Mouse (Mus musculus): ENCODE measurements around the gene Pan2. TPM values are rescaled to one million over a fixed set of nuclear protein-coding genes. Genes with fewer than 3 reads are reported as not detected.

The Pan2 gene
- 11.9 and 14.3 TPM in 2 replicates for polyA plus RNA-seq (2015; fragmentation: Nextera tagmentation; extraction: Ambion mirVana)

GRCm38 (mm10) chr10:128303126-128304021, at the start of gene Pan2:
Gene Pan2, plus strand, starts transcription at chr10:128303335.

GRCm38 (mm10) chr10:128253677-128254255, 49.4 kb upstream of the Pan2 start, which contains the start of gene Apon:
Gene Apon, plus strand, starts transcription at chr10:128254096.

GRCm38 (mm10) chr10:128268371-128268770, 34.8 kb upstream of the Pan2 start, which contains the start of gene Apof:
Gene Apof, plus strand, starts transcription at chr10:128268671.

GRCm38 (mm10) chr10:128270287-128270841, 32.8 kb upstream of the Pan2 start, which contains the start of gene Stat2:
Gene Stat2, plus strand, starts transcription at chr10:128270559.

GRCm38 (mm10) chr10:128298702-128299171, 4.4 kb upstream of the Pan2 start, which contains the start of gene Il23a:
Gene Il23a, minus strand, starts transcription at chr10:128298752.

GRCm38 (mm10) chr10:128322141-128323108, 19.3 kb downstream of the Pan2 start, which contains the start of gene Cnpy2:
Gene Cnpy2, plus strand, starts transcription at chr10:128322459.

GRCm38 (mm10) chr10:128337306-128338181, 34.4 kb downstream of the Pan2 start, which contains the start of gene Cs:
Gene Cs, plus strand, starts transcription at chr10:128337734.

GRCm38 (mm10) chr10:128368402-128369217, 65.5 kb downstream of the Pan2 start, which contains the start of gene Coq10a:
Gene Coq10a, minus strand, starts transcription at chr10:128368997.

Other genes starting within 250 kb of the Pan2 start
- 362 and 422 TPM in 2 replicates for gene Ptges3, start 244.4 kb upstream of the Pan2 start, polyA plus RNA-seq (2015; fragmentation: Nextera tagmentation; extraction: Ambion mirVana)
- gene Atp5b, start 220.1 kb upstream of the Pan2 start, polyA plus RNA-seq (2015; fragmentation: Nextera tagmentation; extraction: Ambion mirVana) = 2,307 and 2,329 TPM in 2 replicates
- 10.3 and 11.0 TPM in 2 replicates for gene Baz2a, start 211.8 kb upstream of the Pan2 start, polyA plus RNA-seq (2015; fragmentation: Nextera tagmentation; extraction: Ambion mirVana)
- gene Rbms2, start 123.0 kb upstream of the Pan2 start, polyA plus RNA-seq (2015; fragmentation: Nextera tagmentation; extraction: Ambion mirVana) = 6.5 and 7.0 TPM in 2 replicates
- gene Gls2, start 108.9 kb upstream of the Pan2 start, polyA plus RNA-seq (2015; fragmentation: Nextera tagmentation; extraction: Ambion mirVana) = 2.4 and 3.4 TPM in 2 replicates
- 25.4 and 26.1 TPM in 2 replicates for gene Spryd4, start 91.5 kb upstream of the Pan2 start, polyA plus RNA-seq (2015; fragmentation: Nextera tagmentation; extraction: Ambion mirVana)
- gene Mip, start 77.5 kb upstream of the Pan2 start, polyA plus RNA-seq (2015; fragmentation: Nextera tagmentation; extraction: Ambion mirVana) = not detected in 2 replicates
- 11.0 and 13.3 TPM in 2 replicates for gene Timeless, start 71.3 kb upstream of the Pan2 start, polyA plus RNA-seq (2015; fragmentation: Nextera tagmentation; extraction: Ambion mirVana)
- gene Apon, start 49.2 kb upstream of the Pan2 start, polyA plus RNA-seq (2015; fragmentation: Nextera tagmentation; extraction: Ambion mirVana) = not detected in 2 replicates
- 0.52 and 0.73 TPM in 2 replicates for gene Apof, start 34.7 kb upstream of the Pan2 start, polyA plus RNA-seq (2015; fragmentation: Nextera tagmentation; extraction: Ambion mirVana)
- gene Stat2, start 32.8 kb upstream of the Pan2 start, polyA plus RNA-seq (2015; fragmentation: Nextera tagmentation; extraction: Ambion mirVana) = 12.7 and 12.8 TPM in 2 replicates
- gene Il23a, start 4.6 kb upstream of the Pan2 start, polyA plus RNA-seq (2015; fragmentation: Nextera tagmentation; extraction: Ambion mirVana) = 0.13 and 0.40 TPM in 2 replicates
- 196 and 205 TPM in 2 replicates for gene Cnpy2, start 19.1 kb downstream of the Pan2 start, polyA plus RNA-seq (2015; fragmentation: Nextera tagmentation; extraction: Ambion mirVana)
- 251 and 275 TPM in 2 replicates for gene Cs, start 34.4 kb downstream of the Pan2 start, polyA plus RNA-seq (2015; fragmentation: Nextera tagmentation; extraction: Ambion mirVana)
- 53.4 and 56.3 TPM in 2 replicates for gene Coq10a, start 65.7 kb downstream of the Pan2 start, polyA plus RNA-seq (2015; fragmentation: Nextera tagmentation; extraction: Ambion mirVana)
- gene Ankrd52, start 73.8 kb downstream of the Pan2 start, polyA plus RNA-seq (2015; fragmentation: Nextera tagmentation; extraction: Ambion mirVana) = 10.7 and 13.3 TPM in 2 replicates
- gene Slc39a5, start 97.9 kb downstream of the Pan2 start, polyA plus RNA-seq (2015; fragmentation: Nextera tagmentation; extraction: Ambion mirVana) = 0.67 and 1.3 TPM in 2 replicates
- gene Nabp2, start 108.2 kb downstream of the Pan2 start, polyA plus RNA-seq (2015; fragmentation: Nextera tagmentation; extraction: Ambion mirVana) = 145 TPM in 2 replicates
- 65.5 and 72.9 TPM in 2 replicates for gene Rnf41, start 108.3 kb downstream of the Pan2 start, polyA plus RNA-seq (2015; fragmentation: Nextera tagmentation; extraction: Ambion mirVana)
- gene Smarcc2, start 155.9 kb downstream of the Pan2 start, polyA plus RNA-seq (2015; fragmentation: Nextera tagmentation; extraction: Ambion mirVana) = 93.1 and 115 TPM in 2 replicates
- gene Myl6, start 190.8 kb downstream of the Pan2 start, polyA plus RNA-seq (2015; fragmentation: Nextera tagmentation; extraction: Ambion mirVana) = 1,126 and 1,148 TPM in 2 replicates
- 8.3 and 8.4 TPM in 2 replicates for gene Myl6b, start 195.3 kb downstream of the Pan2 start, polyA plus RNA-seq (2015; fragmentation: Nextera tagmentation; extraction: Ambion mirVana)
- gene Esyt1, start 222.5 kb downstream of the Pan2 start, polyA plus RNA-seq (2015; fragmentation: Nextera tagmentation; extraction: Ambion mirVana) = 16.5 and 17.8 TPM in 2 replicates
- gene Zc3h10, start 244.4 kb downstream of the Pan2 start, polyA plus RNA-seq (2015; fragmentation: Nextera tagmentation; extraction: Ambion mirVana) = 13.7 and 14.0 TPM in 2 replicates
- 2,536 and 2,780 TPM in 2 replicates for gene Rpl41, start 246.0 kb downstream of the Pan2 start, polyA plus RNA-seq (2015; fragmentation: Nextera tagmentation; extraction: Ambion mirVana)

Measured in neural tube, postnatal 0 days (tissue).